Mouse (Mus musculus): Measurements from ENCODE around the gene Ppfibp2.

Gene Ppfibp2

DNA sequence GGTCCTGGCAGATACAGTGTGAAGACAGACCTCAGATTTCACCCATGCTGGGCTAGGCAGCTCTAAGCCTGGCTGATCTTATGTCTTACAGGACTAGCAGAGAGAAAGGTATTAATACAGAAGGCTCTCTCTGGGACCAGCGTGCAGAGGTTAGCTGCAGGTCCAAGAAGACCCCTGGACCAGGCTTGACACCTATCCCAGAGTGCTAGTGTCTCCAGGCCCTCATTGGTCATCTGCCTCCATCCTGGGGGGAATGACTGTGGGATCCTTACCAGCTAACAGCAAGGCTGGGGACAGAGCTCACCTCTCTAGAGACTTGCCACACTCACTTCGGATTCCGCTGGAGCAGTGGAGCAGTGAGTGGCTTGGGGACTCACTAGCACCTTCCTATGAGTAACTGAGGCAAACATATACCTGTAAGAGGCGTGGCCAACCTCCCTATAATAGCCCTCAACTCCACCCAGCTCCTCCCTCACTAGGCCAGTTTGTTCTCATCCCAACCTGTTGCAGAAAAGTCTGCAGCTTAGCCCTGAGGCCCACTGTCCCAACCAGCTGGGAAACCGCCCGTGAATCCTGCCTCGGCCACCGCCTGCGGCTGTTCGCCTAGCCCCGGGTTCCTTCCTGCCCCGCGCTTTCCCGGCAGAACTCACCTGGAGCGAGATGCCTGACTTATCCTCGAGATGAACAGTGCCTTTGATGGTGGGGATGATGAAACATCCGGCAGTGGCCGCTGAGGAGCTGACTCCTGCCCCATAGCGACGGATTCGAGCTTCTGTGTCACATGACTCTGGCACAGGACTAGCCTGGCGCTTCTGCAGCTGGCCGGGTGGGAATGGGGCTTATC, 162.5 kb downstream of the Ppfibp2 start, which contains the start of gene Cyb5r2:
Gene Cyb5r2, minus strand, starts transcription at position 725 of the 844 bp plus-strand sequence.
- no peak for DNase-seq (ENCODE audit: low read depth)

DNA sequence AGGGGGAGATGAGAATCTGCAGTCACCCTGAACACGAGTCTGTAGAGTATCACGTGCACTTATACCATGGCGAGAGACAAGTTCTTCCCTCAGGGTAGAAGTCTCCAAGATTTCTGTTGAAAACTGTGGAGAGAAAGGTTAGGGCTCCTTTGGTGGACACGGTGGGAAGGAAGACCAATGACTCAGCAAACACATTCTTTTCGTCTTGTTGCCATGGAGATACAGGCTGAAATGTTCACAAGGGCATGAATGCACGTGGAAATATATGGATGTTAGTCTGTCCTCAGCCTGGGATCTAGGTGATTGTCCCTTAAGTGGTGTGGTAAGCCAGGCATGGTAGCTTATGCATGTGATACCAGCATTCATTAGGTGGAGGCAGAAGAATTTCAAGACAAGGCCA, 175.8 kb downstream of the Ppfibp2 start:
- no peak for DNase-seq (ENCODE audit: low read depth)

DNA sequence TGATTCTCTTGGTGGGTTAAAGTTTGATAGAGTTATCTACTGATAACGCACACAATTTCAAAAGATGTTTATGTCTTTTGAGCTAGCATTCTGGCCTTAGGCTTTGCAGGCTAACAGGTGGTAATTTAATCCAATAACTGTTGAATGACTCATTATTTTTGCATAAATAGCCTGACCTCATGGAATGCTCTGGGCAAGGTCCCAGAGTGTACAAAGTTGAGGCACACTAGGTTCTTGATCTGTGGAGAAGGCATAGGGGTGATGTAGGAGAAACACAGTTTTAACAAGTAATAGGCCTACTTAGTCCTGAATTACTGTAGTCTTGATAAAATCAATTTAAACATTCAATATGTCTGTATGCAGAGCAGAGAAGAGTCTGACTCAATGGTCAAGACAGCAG, 183.2 kb downstream of the Ppfibp2 start:
- no peak for DNase-seq (ENCODE audit: low read depth)

DNA sequence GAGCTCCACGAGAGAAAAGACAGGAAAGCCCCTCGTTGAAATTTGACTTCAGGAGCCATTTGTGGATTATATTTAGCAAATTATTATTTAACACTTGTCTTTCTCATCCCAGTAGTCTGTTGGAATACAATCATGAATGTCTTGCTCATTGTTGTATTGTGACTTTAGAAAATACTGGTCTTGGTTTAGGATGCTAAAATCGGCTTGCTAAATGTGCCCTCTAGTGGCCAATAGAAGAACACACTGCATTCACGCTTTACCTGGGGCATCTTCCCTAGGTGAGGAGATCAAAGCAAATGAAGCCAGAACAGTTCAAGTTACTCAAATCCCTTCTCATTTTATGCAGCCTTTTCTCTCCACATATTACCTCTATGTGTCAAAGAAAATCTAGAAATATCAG, 184.6 kb downstream of the Ppfibp2 start:
- DNase-seq (ENCODE audit: low read depth), result no peak

DNA sequence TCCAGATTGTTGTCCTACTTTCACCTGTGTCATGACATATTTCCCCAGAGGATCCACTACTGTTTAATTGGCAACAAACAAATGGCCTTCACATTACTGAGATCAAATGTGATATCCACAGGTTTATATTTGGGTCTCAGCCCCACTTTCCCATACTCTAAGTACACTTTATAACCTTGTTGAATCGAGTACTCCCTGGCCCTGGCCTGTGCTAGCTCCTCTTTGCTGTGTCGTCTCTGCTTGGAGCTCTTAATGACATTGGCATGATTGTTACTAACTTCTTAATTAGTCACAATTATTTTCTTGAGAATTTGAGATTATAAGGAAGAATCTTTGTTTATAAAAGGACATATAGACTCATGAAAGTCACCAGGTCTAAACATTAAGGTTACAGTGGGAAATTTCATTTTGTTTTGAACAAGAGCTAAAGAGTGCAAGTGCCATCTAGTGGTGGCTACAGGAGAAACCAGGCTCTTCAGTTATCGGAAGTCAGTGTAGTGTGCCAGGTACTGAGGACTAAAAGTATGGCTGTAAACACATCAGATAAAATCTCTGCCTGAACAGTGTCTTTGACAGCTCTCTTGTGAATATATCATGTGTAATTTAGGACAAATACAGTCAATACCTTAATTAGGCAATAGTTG, 193.1 kb downstream of the Ppfibp2 start:
- DNase-seq (ENCODE audit: low read depth), result peak; percentile 6

DNA sequence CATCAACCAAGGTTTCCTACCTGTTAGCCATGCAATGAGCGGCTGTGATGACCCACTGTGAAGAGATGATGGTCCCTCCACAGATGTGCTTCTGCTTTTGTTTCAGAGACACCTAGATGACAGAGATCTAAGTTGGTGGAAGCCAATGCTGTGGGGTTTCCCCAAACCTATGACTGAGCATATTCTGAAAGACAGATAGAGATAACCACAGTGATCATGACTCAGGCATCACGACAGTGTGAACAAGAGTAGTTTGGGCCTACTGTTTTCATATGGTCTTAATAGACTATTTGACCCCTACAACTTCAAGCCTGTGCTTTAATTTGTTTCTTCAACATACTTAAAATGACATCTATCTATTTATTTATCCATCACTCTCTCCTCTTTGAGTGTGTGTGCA, 201.5 kb downstream of the Ppfibp2 start:
- no peak for DNase-seq (ENCODE audit: low read depth)

Data from c-Kit-positive CD71-negative TER-119-negative erythroid progenitor cells, embryonic 14.5 days (primary cell).